Mouse (Mus musculus): ENCODE results near the gene Fto.

The Fto gene

GRCm38 (mm10) chr8:91324916-91325315 is 11.6 kb downstream of the Fto start:
- DNase-seq: no peak

- DNase-seq: no peak
Observed at GRCm38 (mm10) chr8:91326018-91326417, 12.7 kb downstream of the Fto start.

- DNase-seq: no peak
Observed at GRCm38 (mm10) chr8:91326946-91327345, 13.6 kb downstream of the Fto start.

GRCm38 (mm10) chr8:91327471-91328205 is 14.3 kb downstream of the Fto start:
- no peak for DNase-seq

- no peak for DNase-seq
Observed at GRCm38 (mm10) chr8:91329056-91329455, 15.7 kb downstream of the Fto start.

- DNase-seq: no peak
Observed at GRCm38 (mm10) chr8:91329461-91329850, 16.1 kb downstream of the Fto start.

GRCm38 (mm10) chr8:91338389-91339154 is 25.2 kb downstream of the Fto start:
- no peak for DNase-seq

GRCm38 (mm10) chr8:91339651-91340050 is 26.3 kb downstream of the Fto start:
- no peak for DNase-seq

GRCm38 (mm10) chr8:91340746-91341145 is 27.4 kb downstream of the Fto start:
- no peak for DNase-seq

- no peak for DNase-seq
Observed at GRCm38 (mm10) chr8:91342196-91342595, 28.9 kb downstream of the Fto start.

- no peak for DNase-seq
Observed at GRCm38 (mm10) chr8:91342798-91343197, 29.5 kb downstream of the Fto start.

- DNase-seq: no peak
Observed at GRCm38 (mm10) chr8:91344659-91345058, 31.3 kb downstream of the Fto start.

- DNase-seq: no peak
Observed at GRCm38 (mm10) chr8:91347146-91347545, 33.8 kb downstream of the Fto start.

- DNase-seq: no peak
Observed at GRCm38 (mm10) chr8:91347595-91347994, 34.3 kb downstream of the Fto start.

- no peak for DNase-seq
Observed at GRCm38 (mm10) chr8:91349816-91350215, 36.5 kb downstream of the Fto start.

- DNase-seq: no peak
Observed at GRCm38 (mm10) chr8:91350628-91351027, 37.3 kb downstream of the Fto start.

GRCm38 (mm10) chr8:91352598-91352997 is 39.3 kb downstream of the Fto start:
- no peak for DNase-seq

GRCm38 (mm10) chr8:91353062-91353461 is 39.7 kb downstream of the Fto start:
- no peak for DNase-seq

GRCm38 (mm10) chr8:91353907-91354306 is 40.6 kb downstream of the Fto start:
- no peak for DNase-seq

- no peak for DNase-seq
Observed at GRCm38 (mm10) chr8:91355301-91355905, 42.1 kb downstream of the Fto start.

GRCm38 (mm10) chr8:91355956-91356699 is 42.8 kb downstream of the Fto start:
- DNase-seq: no peak

GRCm38 (mm10) chr8:91357493-91358014 is 44.2 kb downstream of the Fto start:
- DNase-seq: no peak

- DNase-seq: no peak
Observed at GRCm38 (mm10) chr8:91358016-91358415, 44.7 kb downstream of the Fto start.

Data from thymus, postnatal 25 days (tissue).